Mouse (Mus musculus): ENCODE measurements at regions not wholly inside any gene's neighbourhood (a gene's known extent, or its start where the extent isn't known, plus 50 kb on each side); places are given as distances from the start of the nearest gene placed in this dataset.

DNA sequence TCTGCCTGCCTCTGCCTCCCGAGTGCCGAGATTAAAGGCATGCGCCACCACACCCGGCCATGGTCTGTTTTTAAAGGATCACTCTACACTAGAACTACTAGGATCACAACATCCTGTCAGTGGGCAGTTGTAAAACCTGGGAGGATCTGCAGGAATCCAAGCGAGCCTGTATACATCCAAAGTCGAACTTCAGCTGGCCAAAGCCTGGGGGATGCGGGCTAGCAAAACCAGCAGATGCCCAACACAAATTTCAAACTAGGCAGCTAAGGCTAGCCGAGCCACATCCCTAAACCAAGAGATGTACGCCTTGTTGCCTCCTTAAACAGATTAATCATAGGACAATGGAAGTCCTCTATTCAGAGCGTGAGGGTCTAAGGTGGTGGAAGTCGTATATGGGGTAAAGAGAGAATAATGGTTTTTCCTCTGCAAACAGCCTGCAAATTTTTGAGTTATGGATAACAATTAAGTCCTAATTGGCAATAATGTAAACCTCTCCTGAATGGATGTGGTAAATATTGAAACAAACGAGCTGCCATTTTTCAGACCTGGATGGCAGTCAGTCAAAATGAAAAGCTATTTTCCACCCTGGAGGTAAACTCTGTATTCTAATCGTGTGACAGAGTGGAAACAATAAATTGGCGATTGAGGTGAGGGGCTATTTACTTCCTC is 309.2 kb downstream of the Cbln4 start:
- TF ChIP-seq CTCF (conservative IDR thresholded peaks at IDR 0.05; ENCODE audit: low read length) = no peak
- no peak for TF ChIP-seq NANOG (IDR thresholded peaks at IDR 0.05; ENCODE audit: borderline replicate concordance, low read length)
- no peak for TF ChIP-seq POU5F1 (IDR thresholded peaks at IDR 0.05; ENCODE audit: borderline replicate concordance, low read length)
